In the genomic region with DNA sequence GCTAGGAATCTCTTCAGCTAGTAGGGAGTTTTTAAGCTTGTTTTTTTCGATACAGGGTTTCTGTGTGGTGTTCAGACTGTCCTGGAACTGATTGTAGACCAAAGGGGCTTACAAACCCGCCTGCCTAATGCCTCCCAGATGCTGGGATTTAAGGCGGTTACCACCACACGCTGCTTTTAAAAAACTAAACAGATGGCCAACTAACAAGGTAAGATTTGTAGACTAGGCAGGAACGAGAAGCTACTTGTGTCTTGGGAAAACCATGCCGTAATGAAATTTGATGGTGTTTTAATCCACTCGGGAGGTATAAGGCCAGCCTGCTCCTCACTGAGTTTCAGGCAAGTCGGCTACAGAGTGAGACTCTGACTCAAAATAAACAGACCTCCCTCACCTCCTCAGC, we compare ENCODE assay signal across 8 mouse cellular contexts. TPM values are rescaled to one million over a fixed set of nuclear protein-coding genes. Genes with fewer than 3 reads are reported as not detected.
DNase-seq lines count a peak whose midpoint lies in the region; ATAC-seq and TF ChIP-seq lines count a peak whose summit lies in the region.

No protein-coding gene starts in this region.

- TF ChIP-seq CTCF in E14TG2a.4 (conservative IDR thresholded peaks at IDR 0.05; ENCODE audit: low read length), result no peak
- no peak for TF ChIP-seq CTCF in intestine, postnatal 0 days (IDR thresholded peaks at IDR 0.05; ENCODE audit: low read depth)
- TF ChIP-seq CTCF in midbrain, postnatal 0 days (IDR thresholded peaks at IDR 0.05), result no peak

- WGBS in heart, embryonic 12.5 days, result 21% methylated on average over 8 of the region's 8 CpGs
- 6% methylated on average over 8 of the region's 8 CpGs for WGBS in embryonic facial prominence, embryonic 15.5 days
- WGBS in intestine, postnatal 0 days, result 22% methylated on average over 8 of the region's 8 CpGs
- WGBS in midbrain, postnatal 0 days, result 16% methylated on average over 8 of the region's 8 CpGs

- peak overlapping the region; percentile 83 for H3K27ac ChIP-seq in heart, embryonic 12.5 days (ENCODE audit: poor library complexity, severe bottlenecking)
- peak overlapping the region; percentile 99 for H3K27ac ChIP-seq in embryonic facial prominence, embryonic 15.5 days (replicated peaks)
- H3K27ac ChIP-seq in intestine, postnatal 0 days (ENCODE audit: low read depth, low read length), result peak overlapping the region; percentile 86
- H3K27ac ChIP-seq in midbrain, postnatal 0 days (ENCODE audit: low read depth, low read length), result peak overlapping the region; percentile 87

- peak overlapping the region; percentile 97 for H3K4me2 ChIP-seq in heart, embryonic 12.5 days
- H3K4me2 ChIP-seq in embryonic facial prominence, embryonic 15.5 days (replicated peaks), result peak overlapping the region; percentile 66
- H3K4me2 ChIP-seq in intestine, postnatal 0 days (replicated peaks; ENCODE audit: low read depth), result peak overlapping the region; percentile 71
- peak overlapping the region; percentile 89 for H3K4me2 ChIP-seq in midbrain, postnatal 0 days (ENCODE audit: low read depth, low read length, poor library complexity, severe bottlenecking)

- H3K36me3 ChIP-seq in heart, embryonic 12.5 days, result peaks cover 47% of the 10 kb centered on the region
- peaks cover 80% of the 10 kb centered on the region for H3K36me3 ChIP-seq in E14TG2a.4 (ENCODE audit: insufficient read depth, low read length)
- peaks cover 43% of the 10 kb centered on the region for H3K36me3 ChIP-seq in embryonic facial prominence, embryonic 15.5 days
- peaks cover 20% of the 10 kb centered on the region for H3K36me3 ChIP-seq in intestine, postnatal 0 days (ENCODE audit: control insufficient read depth, insufficient read depth)
- peaks cover 24% of the 10 kb centered on the region for H3K36me3 ChIP-seq in midbrain, postnatal 0 days (ENCODE audit: insufficient read depth, low read length)

- peaks cover 11% of the 10 kb centered on the region; the same call in 1 of the 2 replicates for H3K4me1 ChIP-seq in heart, embryonic 12.5 days (replicated peaks)
- H3K4me1 ChIP-seq in E14TG2a.4 (replicated peaks; ENCODE audit: low read depth, low read length), result peaks cover 28% of the 10 kb centered on the region
- peaks cover 10% of the 10 kb centered on the region for H3K4me1 ChIP-seq in embryonic facial prominence, embryonic 15.5 days
- no peaks in the 10 kb centered on the region for H3K4me1 ChIP-seq in intestine, postnatal 0 days (replicated peaks; ENCODE audit: control insufficient read depth, insufficient read depth, low read length)
- H3K4me1 ChIP-seq in midbrain, postnatal 0 days (ENCODE audit: insufficient read depth, low read length), result 0 out of 2 replicates have a peak, but pooled peaks cover 5% of the 10 kb centered on the region

- peak overlapping the region; percentile 95 for H3K4me3 ChIP-seq in heart, embryonic 12.5 days
- H3K4me3 ChIP-seq in E14TG2a.4 (replicated peaks; ENCODE audit: low read length), result peak overlapping the region; percentile 95
- peak overlapping the region; percentile 74 for H3K4me3 ChIP-seq in embryonic facial prominence, embryonic 15.5 days (replicated peaks)
- peak overlapping the region; percentile 71 for H3K4me3 ChIP-seq in intestine, postnatal 0 days (ENCODE audit: low read depth, low read length)
- peak overlapping the region; percentile 64 for H3K4me3 ChIP-seq in midbrain, postnatal 0 days (ENCODE audit: low read depth, low read length)

- no peak for ATAC-seq in heart, embryonic 12.5 days (ENCODE audit: insufficient number of reproducible peaks, low FRiP score)
- ATAC-seq in embryonic facial prominence, embryonic 15.5 days (ENCODE audit: insufficient number of reproducible peaks, low FRiP score, low TSS enrichment, low read depth), result peak; percentile 58
- no peak; the same call in 1 of the 2 replicates for ATAC-seq in intestine, postnatal 0 days
- no peak for ATAC-seq in midbrain, postnatal 0 days (ENCODE audit: low FRiP score)

- peak overlapping the region; percentile 79 for H3K9ac ChIP-seq in heart, embryonic 12.5 days
- H3K9ac ChIP-seq in embryonic facial prominence, embryonic 15.5 days, result peak overlapping the region; percentile 90
- peak overlapping the region; percentile 59 for H3K9ac ChIP-seq in intestine, postnatal 0 days (ENCODE audit: low read depth, low read length)
- peak overlapping the region; percentile 85 for H3K9ac ChIP-seq in midbrain, postnatal 0 days (replicated peaks; ENCODE audit: low read length, poor library complexity, severe bottlenecking)

- DNase-seq in heart, adult 9 months (ENCODE audit: low spot score in 2 of 2), result no peak
- no peak for DNase-seq in midbrain, postnatal 0 days (ENCODE audit: low spot score)
- no peak for DNase-seq in cerebellum, adult 18-20 months
- no peak for DNase-seq in adrenal gland, adult 18-20 months (ENCODE audit: low spot score in 2 of 2)

- no peaks in the 10 kb centered on the region for H3K9me3 ChIP-seq in heart, embryonic 12.5 days (replicated peaks)
- no peaks in the 10 kb centered on the region for H3K9me3 ChIP-seq in E14TG2a.4 (ENCODE audit: low read length)
- H3K9me3 ChIP-seq in embryonic facial prominence, embryonic 15.5 days (replicated peaks), result no peaks in the 10 kb centered on the region
- H3K9me3 ChIP-seq in intestine, postnatal 0 days (ENCODE audit: control insufficient read depth), result no peaks in the 10 kb centered on the region
- H3K9me3 ChIP-seq in midbrain, postnatal 0 days (ENCODE audit: low read length), result no peaks in the 10 kb centered on the region

- H3K27me3 ChIP-seq in heart, embryonic 12.5 days (replicated peaks), result no peaks in the 10 kb centered on the region
- H3K27me3 ChIP-seq in E14TG2a.4 (ENCODE audit: insufficient read depth, low read length), result no peaks in the 10 kb centered on the region
- H3K27me3 ChIP-seq in embryonic facial prominence, embryonic 15.5 days, result no peaks in the 10 kb centered on the region
- H3K27me3 ChIP-seq in intestine, postnatal 0 days (replicated peaks; ENCODE audit: control insufficient read depth, insufficient read depth, low read length), result no peaks in the 10 kb centered on the region
- H3K27me3 ChIP-seq in midbrain, postnatal 0 days (ENCODE audit: insufficient read depth, low read length), result no peaks in the 10 kb centered on the region

RNA-seq across cellular contexts. Expression of gene Hax1, which starts 0.5 kb away (rescaled TPM):
- 79.4 and 85.4 TPM in 2 replicates for polyA plus RNA-seq in heart, embryonic 12.5 days (2016; fragmentation: Nextera tagmentation; extraction: Ambion mirVana)
- polyA plus RNA-seq in embryonic facial prominence, embryonic 15.5 days (2015; fragmentation: Nextera tagmentation; extraction: Ambion mirVana), result 145 and 152 TPM in 2 replicates
- polyA plus RNA-seq in intestine, postnatal 0 days (2015; fragmentation: Nextera tagmentation; extraction: Ambion mirVana), result 64.0 and 65.1 TPM in 2 replicates
- 40.6 and 45.7 TPM in 2 replicates for total RNA-seq in midbrain, postnatal 0 days (2014; rRNA removed)
- polyA plus RNA-seq in midbrain, postnatal 0 days (2015; fragmentation: Nextera tagmentation; extraction: Ambion mirVana), result 71.8 and 77.4 TPM in 2 replicates
- 100 to 1,000 TPM; 150 to 153 TPM for total RNA-seq in adrenal gland, adult 18-20 months (2021)

RNA-seq across cellular contexts. Expression of gene Atp8b2, which starts 35.8 kb away (rescaled TPM):
- polyA plus RNA-seq in heart, embryonic 12.5 days (2016; fragmentation: Nextera tagmentation; extraction: Ambion mirVana), result 20.0 and 20.8 TPM in 2 replicates
- 19.0 and 19.3 TPM in 2 replicates for polyA plus RNA-seq in embryonic facial prominence, embryonic 15.5 days (2015; fragmentation: Nextera tagmentation; extraction: Ambion mirVana)
- polyA plus RNA-seq in intestine, postnatal 0 days (2015; fragmentation: Nextera tagmentation; extraction: Ambion mirVana), result 2.4 TPM in 2 replicates
- total RNA-seq in midbrain, postnatal 0 days (2014; rRNA removed), result 68.9 and 95.4 TPM in 2 replicates
- polyA plus RNA-seq in midbrain, postnatal 0 days (2015; fragmentation: Nextera tagmentation; extraction: Ambion mirVana), result 7.9 and 9.0 TPM in 2 replicates
- 10 to 100 TPM; 26.5 to 39.9 TPM for total RNA-seq in adrenal gland, adult 18-20 months (2021)

RNA-seq across cellular contexts. Expression of gene 4933434E20Rik, which starts 52.3 kb away (rescaled TPM):
- polyA plus RNA-seq in heart, embryonic 12.5 days (2016; fragmentation: Nextera tagmentation; extraction: Ambion mirVana), result 136 and 141 TPM in 2 replicates
- polyA plus RNA-seq in embryonic facial prominence, embryonic 15.5 days (2015; fragmentation: Nextera tagmentation; extraction: Ambion mirVana), result 132 and 149 TPM in 2 replicates
- polyA plus RNA-seq in intestine, postnatal 0 days (2015; fragmentation: Nextera tagmentation; extraction: Ambion mirVana), result 128 and 130 TPM in 2 replicates
- 101 and 111 TPM in 2 replicates for total RNA-seq in midbrain, postnatal 0 days (2014; rRNA removed)
- 230 and 246 TPM in 2 replicates for polyA plus RNA-seq in midbrain, postnatal 0 days (2015; fragmentation: Nextera tagmentation; extraction: Ambion mirVana)
- total RNA-seq in adrenal gland, adult 18-20 months (2021), result 10 to 100 TPM; 88.2 to 89.0 TPM

RNA-seq across cellular contexts. Expression of gene Ubap2l, which starts 53.3 kb away (rescaled TPM):
- polyA plus RNA-seq in heart, embryonic 12.5 days (2016; fragmentation: Nextera tagmentation; extraction: Ambion mirVana), result 178 and 200 TPM in 2 replicates
- 175 and 176 TPM in 2 replicates for polyA plus RNA-seq in embryonic facial prominence, embryonic 15.5 days (2015; fragmentation: Nextera tagmentation; extraction: Ambion mirVana)
- polyA plus RNA-seq in intestine, postnatal 0 days (2015; fragmentation: Nextera tagmentation; extraction: Ambion mirVana), result 112 and 117 TPM in 2 replicates
- 108 and 112 TPM in 2 replicates for total RNA-seq in midbrain, postnatal 0 days (2014; rRNA removed)
- polyA plus RNA-seq in midbrain, postnatal 0 days (2015; fragmentation: Nextera tagmentation; extraction: Ambion mirVana), result 93.2 and 133 TPM in 2 replicates
- 100 to 1,000 TPM; 142 to 156 TPM for total RNA-seq in adrenal gland, adult 18-20 months (2021)
